Mouse (Mus musculus) layer of hippocampus, postnatal 14 days (tissue): ENCODE data around the gene Gpr171. TPM values are rescaled to one million over a fixed set of nuclear protein-coding genes. Genes with fewer than 3 reads are reported as not detected.
"Not testable (repeated sequence)": the region's sequence is repeated elsewhere in the genome, so short reads cannot be mapped to it uniquely, and the experiment has no call there.

Experiments used
- DNase-seq, 2 experiments: peaks; one replicate each; pipeline ENCODE4 v3.0.0; 2021 to 2022; ENCODE audit warnings: low spot score in 2 of 2, mixed read lengths in 1 of 2
- long read RNA-seq, 2 experiments: library from polyadenylated mRNA; stranded (forward); transcript quantifications; one replicate each; pipeline ENCODE4 v2.0.0; 2021
- total RNA-seq, 2 experiments: library from RNA; stranded (reverse); gene quantifications; 2 replicates each; pipeline ENCODE4 v1.2.3; 2021

The Gpr171 gene
- not detected for total RNA-seq
- long read RNA-seq, experiment 1 = 0 reads
- long read RNA-seq, experiment 2 = 0 reads

- no peak for DNase-seq
Observed at GRCm38 (mm10) chr3:59101218-59101986, at the start of gene Gpr171. Gpr171 (minus strand) TSS chr3:59101821.

DNA sequence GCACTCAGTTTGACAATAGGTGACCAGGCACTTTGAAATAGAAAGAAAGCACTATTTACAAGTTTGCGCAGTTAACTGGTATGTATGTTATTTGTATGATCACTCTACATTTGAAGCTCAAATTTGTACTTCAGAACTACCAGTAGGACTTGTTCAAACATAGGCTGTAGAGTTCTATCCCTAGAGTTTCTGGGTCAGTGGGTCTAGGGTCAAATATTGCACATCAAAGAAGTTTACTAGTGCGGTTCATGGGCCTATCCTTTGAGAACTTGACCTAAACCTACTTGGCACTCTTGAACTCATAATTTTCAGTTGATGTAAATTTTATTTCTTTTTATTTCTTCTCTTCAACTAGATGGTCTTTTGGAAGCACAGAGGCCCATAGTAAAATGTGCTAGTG is 49.0 kb upstream of the Gpr171 start:
- DNase-seq = no peak

DNA sequence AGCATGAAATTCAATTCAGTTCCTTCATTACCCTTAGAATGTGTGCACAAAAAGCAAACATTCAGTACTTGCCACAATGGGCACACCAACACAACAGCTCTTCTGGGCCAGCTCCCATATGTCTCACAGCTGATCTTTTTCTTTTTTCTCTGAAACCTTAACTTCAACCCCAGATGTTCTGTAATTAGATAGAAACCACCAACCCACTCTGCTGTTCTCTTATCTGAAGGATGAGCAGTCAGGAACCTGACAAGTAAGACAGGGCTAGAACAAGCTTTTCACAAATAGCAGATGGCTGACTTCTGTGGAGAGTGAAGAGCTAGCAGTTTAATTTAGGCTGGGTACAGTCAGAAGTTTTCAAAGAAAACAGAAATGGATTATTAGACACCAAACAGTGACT is 48.0 kb upstream of the Gpr171 start:
- DNase-seq = peak in 1 of 2 experiments; percentile 26

- DNase-seq = no peak
Observed at GRCm38 (mm10) chr3:59145194-59145593, 43.6 kb upstream of the Gpr171 start.

GRCm38 (mm10) chr3:59141507-59142305 is 40.1 kb upstream of the Gpr171 start:
- DNase-seq = no peak

DNA sequence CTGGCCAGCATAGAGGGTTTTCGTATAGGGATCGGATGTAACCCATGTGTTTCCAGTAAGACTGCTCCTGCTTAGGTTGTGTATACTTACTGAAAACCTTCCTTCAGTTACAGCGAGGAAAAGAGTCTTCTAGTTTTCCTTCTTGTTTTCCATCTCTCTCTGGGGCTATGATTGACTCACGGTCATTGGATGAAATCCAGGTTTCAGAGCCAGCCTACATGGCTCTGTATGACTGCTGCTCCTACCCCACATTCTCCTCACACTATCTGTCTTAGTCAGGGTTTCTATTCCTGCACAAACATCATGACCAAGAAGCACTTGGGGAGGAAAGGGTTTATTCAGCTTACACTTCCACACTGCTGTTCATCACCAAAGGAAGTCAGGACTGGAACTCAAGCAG is 39.3 kb upstream of the Gpr171 start:
- not testable (repeated sequence) for DNase-seq

DNA sequence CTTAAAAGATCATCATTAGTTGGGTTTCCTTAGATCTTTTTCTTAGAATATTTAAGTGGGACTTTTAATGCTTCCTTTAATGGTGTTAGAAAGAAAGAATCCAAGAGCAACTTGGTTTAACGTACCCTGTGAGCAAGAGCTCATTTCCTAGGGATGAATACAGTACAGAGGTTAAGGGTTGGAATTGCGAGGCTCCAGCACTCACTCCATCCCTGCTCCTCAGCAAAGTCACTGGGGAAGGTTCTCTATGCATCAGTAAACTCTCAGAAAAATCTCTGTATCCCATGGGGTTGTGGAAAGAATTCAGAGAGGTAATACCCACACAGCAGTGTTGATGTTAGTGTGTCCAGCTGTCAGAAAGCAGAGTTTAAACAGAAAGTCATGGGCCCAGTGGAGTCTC is 38.5 kb upstream of the Gpr171 start:
- DNase-seq = no peak

DNA sequence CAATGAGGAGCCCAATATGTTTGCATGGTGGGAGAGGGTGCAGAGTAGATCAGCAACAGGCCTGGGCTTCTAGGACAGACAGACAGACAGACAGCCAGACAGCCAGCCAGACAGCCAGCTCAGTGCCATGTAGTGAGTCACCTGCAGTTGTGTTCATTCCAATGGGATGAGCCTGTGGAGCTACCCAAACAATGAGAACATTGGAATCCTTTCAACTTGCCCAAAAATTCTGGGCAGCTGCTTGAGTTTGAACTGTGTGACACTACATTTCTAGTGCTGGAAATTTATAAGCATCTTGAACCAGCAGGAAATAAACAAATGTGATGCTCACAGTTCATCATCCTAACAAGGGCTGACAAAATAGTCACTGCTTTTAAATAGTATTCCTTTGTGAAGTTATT is 38.0 kb upstream of the Gpr171 start:
- no peak for DNase-seq

- no peak for DNase-seq
Observed at GRCm38 (mm10) chr3:59138946-59139468, 37.4 kb upstream of the Gpr171 start.

DNA sequence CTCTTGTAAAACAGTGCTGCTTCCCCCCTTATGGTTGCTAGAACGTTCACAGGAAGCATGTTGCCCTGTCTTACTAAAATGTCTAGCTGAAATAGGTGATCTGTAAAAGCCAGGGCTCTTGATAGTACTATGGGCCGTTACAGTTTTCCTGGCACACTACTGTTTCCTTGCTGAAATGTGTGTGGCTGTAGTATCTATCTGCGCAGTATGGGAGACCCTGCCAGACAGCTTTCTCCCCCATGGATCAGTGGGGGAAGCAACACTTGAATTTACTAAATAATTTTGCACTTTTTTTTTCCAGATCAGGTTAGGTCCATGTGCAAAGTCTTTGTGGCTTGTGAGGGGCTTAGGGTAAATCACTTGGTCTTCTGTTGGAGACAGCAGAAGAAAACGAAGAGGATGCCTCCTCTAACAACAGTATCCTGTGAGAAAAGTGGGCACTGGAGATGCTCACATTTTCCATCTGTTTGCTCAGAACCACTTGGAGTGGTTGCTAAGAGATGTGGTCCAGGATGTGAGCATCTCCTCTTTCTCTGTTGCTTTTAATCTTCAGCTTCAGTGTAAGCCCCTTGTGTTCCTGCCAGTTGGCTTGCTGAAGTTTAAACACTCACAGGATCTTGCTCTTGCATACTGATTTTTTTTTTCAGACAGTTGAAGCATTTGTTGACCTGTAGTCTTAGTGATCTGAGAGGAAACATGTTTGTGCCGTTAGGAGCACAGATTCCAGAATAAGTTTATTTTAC is 34.5 kb upstream of the Gpr171 start:
- peak in 1 of 2 experiments; percentile 28 for DNase-seq

- DNase-seq = no peak
Observed at GRCm38 (mm10) chr3:59133189-59133588, 31.6 kb upstream of the Gpr171 start.

GRCm38 (mm10) chr3:59131966-59132365 is 30.3 kb upstream of the Gpr171 start:
- no peak for DNase-seq

- no peak for DNase-seq
Observed at GRCm38 (mm10) chr3:59131081-59131480, 29.5 kb upstream of the Gpr171 start.

- DNase-seq = no peak
Observed at GRCm38 (mm10) chr3:59130431-59130830, 28.8 kb upstream of the Gpr171 start.

- DNase-seq = no peak
Observed at GRCm38 (mm10) chr3:59129547-59129946, 27.9 kb upstream of the Gpr171 start.

GRCm38 (mm10) chr3:59128681-59129080 is 27.1 kb upstream of the Gpr171 start:
- DNase-seq = no peak

- no peak for DNase-seq
Observed at GRCm38 (mm10) chr3:59125783-59126555, 24.3 kb upstream of the Gpr171 start.

GRCm38 (mm10) chr3:59125022-59125421 is 23.4 kb upstream of the Gpr171 start:
- no peak for DNase-seq

DNA sequence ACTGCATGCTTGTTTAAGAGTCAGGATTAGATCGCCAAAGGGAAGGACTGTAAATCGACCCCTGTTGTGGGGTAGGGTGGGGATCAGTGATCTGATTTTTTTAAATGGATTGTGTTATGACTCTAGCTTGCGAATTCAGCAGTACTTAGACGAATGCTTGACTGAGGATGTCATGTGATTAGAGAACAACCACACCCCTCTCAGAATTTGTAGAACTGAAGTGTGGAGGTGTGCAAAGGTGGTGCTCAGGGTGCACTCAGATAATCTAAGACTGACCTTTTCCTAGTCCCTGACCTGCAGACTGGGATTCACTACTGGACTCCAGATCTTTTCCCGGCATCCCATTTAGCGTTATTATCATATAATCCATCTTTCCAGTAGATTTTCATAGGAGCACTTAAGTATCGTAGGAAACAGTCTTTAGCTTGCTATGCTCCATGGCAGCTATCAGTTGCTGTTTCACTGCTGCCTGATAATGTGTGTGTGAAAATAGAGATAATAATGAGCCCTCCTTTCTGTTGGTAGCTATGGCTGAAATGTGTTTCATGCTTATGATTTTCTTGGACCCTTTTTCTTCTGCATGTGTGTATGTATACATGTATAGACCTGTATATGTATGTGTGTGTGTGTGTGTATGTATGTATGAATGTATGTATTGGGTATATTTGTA is 20.3 kb upstream of the Gpr171 start:
- no peak for DNase-seq
